Mouse (Mus musculus) midbrain, postnatal 0 days (tissue): Measurements from ENCODE around the gene Olfr1441. TPM values are rescaled to one million over a fixed set of nuclear protein-coding genes. Genes with fewer than 3 reads are reported as not detected.

ENCODE experiments used
- ATAC-seq: fragments of 200-750 bp; cut with Nextera tagmentation; 2 replicates; pipeline ENCODE4 v1.8.0; 2017; ENCODE audit warnings: moderate number of reproducible peaks, mild to moderate bottlenecking, moderate TSS enrichment, moderate library complexity; ENCODE audit not compliant: low FRiP score
- DNase-seq: peaks from one replicate; pipeline ENCODE4 v3.0.0-alpha.2; 2015; ENCODE audit warnings: low spot score
- H3K27ac ChIP-seq: fragments of 300-500 bp; sonication (generic); 2 replicates; pipeline ENCODE4 v1.5.1; 2014; ENCODE audit warnings: low read depth, mild to moderate bottlenecking, low read length, mixed read lengths
- H3K27me3 ChIP-seq: fragments of 300-500 bp; sonication (generic); 2 replicates; pipeline ENCODE4 v1.6.1; 2014; ENCODE audit warnings: low read length, control low read depth, mixed read lengths; ENCODE audit not compliant: insufficient read depth
- H3K36me3 ChIP-seq: fragments of 300-500 bp; sonication (generic); 2 replicates; pipeline ENCODE4 v1.6.1; 2014; ENCODE audit warnings: low read length, control low read depth, mixed read lengths; ENCODE audit not compliant: insufficient read depth
- H3K4me1 ChIP-seq: fragments of 300-500 bp; sonication (generic); 2 replicates; pipeline ENCODE4 v1.6.1; 2014; ENCODE audit warnings: mild to moderate bottlenecking, control low read depth, antibody characterized with exemption, low read length, mixed read lengths; ENCODE audit not compliant: insufficient read depth
- H3K4me2 ChIP-seq: fragments of 300-500 bp; sonication (generic); 2 replicates; pipeline ENCODE4 v1.6.1; 2014; ENCODE audit warnings: low read depth, mild to moderate bottlenecking, low read length, mixed read lengths; ENCODE audit not compliant: poor library complexity, severe bottlenecking
- H3K4me3 ChIP-seq: fragments of 300-500 bp; sonication (generic); 2 replicates; pipeline ENCODE4 v1.5.1; 2014; ENCODE audit warnings: low read depth, mild to moderate bottlenecking, low read length, moderate library complexity
- H3K9ac ChIP-seq: fragments of 300-500 bp; sonication (generic); replicated peaks from 2 replicates; pipeline ENCODE4 v1.6.1; 2014; ENCODE audit warnings: mild to moderate bottlenecking, low read length, moderate library complexity, mixed read lengths; ENCODE audit not compliant: poor library complexity, severe bottlenecking
- H3K9me3 ChIP-seq: fragments of 300-500 bp; sonication (generic); 2 replicates; pipeline ENCODE4 v1.6.1; 2016; ENCODE audit warnings: low read length, control low read depth
- CTCF ChIP-seq: IDR thresholded peaks from 2 replicates; pipeline ENCODE4 v1.5.1; 2016; ENCODE audit warnings: antibody characterized with exemption, mild to moderate bottlenecking
- WGBS: fragments of 180-500 bp; shearing (Covaris S2); extraction: QIAGEN DNeasy Blood & Tissue Kit; methylation state at CpG from one replicate; pipeline ENCODE4 v1.1.7; 2014; 5-methylcytosine and 5-hydroxymethylcytosine counted together
- polyA plus RNA-seq: library from polyadenylated mRNA; unstranded; fragments of >200 nt; fragmentation: Nextera tagmentation; extraction: Ambion mirVana; gene quantifications from 2 replicates; pipeline ENCODE4 v1.2.1, GENCODE M21; 2015
- total RNA-seq: library from RNA; depleted of rRNA; stranded (reverse); fragments of >200 nt; gene quantifications from 2 replicates; pipeline ENCODE4 v1.2.3, GENCODE M21; 2014

Olfr1441 gene
- total and polyA plus RNA-seq, 2 experiments from 2014 or later: not detected

- Histone ChIP-seq H3K27me3 (no peaks in the 10 kb centered on the region), H3K4me1 (no peaks in the 10 kb centered on the region), H3K27ac (no peak overlapping the region), H3K4me3 (no peak overlapping the region), H3K36me3 (no peaks in the 10 kb centered on the region), H3K4me2 (no peak overlapping the region), H3K9ac (no peak overlapping the region), H3K9me3 (no peaks in the 10 kb centered on the region)
- DNase-seq (no peak), ATAC-seq (no peak)
- TF ChIP-seq CTCF: no peak
- 85% methylated on average over 4 of the region's 4 CpGs for WGBS
These were observed 18.7 kb downstream of the Olfr1441 start for GRCm38 (mm10) chr19:12435750-12436524.

GRCm38 (mm10) chr19:12439581-12439980, 22.3 kb downstream of the Olfr1441 start:
- Histone ChIP-seq H3K27ac (no peak overlapping the region), H3K4me1 (no peaks in the 10 kb centered on the region), H3K4me3 (no peak overlapping the region), H3K27me3 (no peaks in the 10 kb centered on the region), H3K36me3 (no peaks in the 10 kb centered on the region), H3K4me2 (no peak overlapping the region), H3K9me3 (no peaks in the 10 kb centered on the region), H3K9ac (no peak overlapping the region)
- ATAC-seq (no peak), DNase-seq (no peak)
- no peak for TF ChIP-seq CTCF
- WGBS: 71% methylated on average over 1 of the region's 1 CpGs

- Histone ChIP-seq H3K27ac (no peak overlapping the region), H3K9me3 (no peaks in the 10 kb centered on the region), H3K36me3 (no peaks in the 10 kb centered on the region), H3K27me3 (no peaks in the 10 kb centered on the region), H3K4me2 (no peak overlapping the region), H3K4me3 (no peak overlapping the region), H3K9ac (no peak overlapping the region), H3K4me1 (no peaks in the 10 kb centered on the region)
- no peak for DNase-seq
- 56% methylated on average over 5 of the region's 5 CpGs for WGBS
- no peak for ATAC-seq
- TF ChIP-seq CTCF: no peak
These were observed 23.0 kb downstream of the Olfr1441 start for GRCm38 (mm10) chr19:12440103-12440725.

GRCm38 (mm10) chr19:12442560-12442959, 25.3 kb downstream of the Olfr1441 start:
- no peak overlapping the region for H3K9ac ChIP-seq
- H3K9me3 ChIP-seq: no peaks in the 10 kb centered on the region
- no peak overlapping the region for H3K27ac ChIP-seq
- H3K4me1 ChIP-seq: no peaks in the 10 kb centered on the region
- H3K4me2 ChIP-seq: no peak overlapping the region
- DNase-seq (no peak), ATAC-seq (no peak)
- no peak overlapping the region for H3K4me3 ChIP-seq
- no peaks in the 10 kb centered on the region for H3K27me3 ChIP-seq
- H3K36me3 ChIP-seq: no peaks in the 10 kb centered on the region
- TF ChIP-seq CTCF: no peak
- 78% methylated on average over 4 of the region's 4 CpGs for WGBS

- Histone ChIP-seq H3K9me3 (no peaks in the 10 kb centered on the region), H3K9ac (no peak overlapping the region), H3K4me3 (no peak overlapping the region), H3K4me2 (no peak overlapping the region), H3K27me3 (no peaks in the 10 kb centered on the region), H3K4me1 (no peaks in the 10 kb centered on the region), H3K36me3 (no peaks in the 10 kb centered on the region), H3K27ac (no peak overlapping the region)
- no peak for DNase-seq
- TF ChIP-seq CTCF: no peak
- 84% methylated on average over 3 of the region's 3 CpGs for WGBS
- no peak for ATAC-seq
These were observed 27.8 kb downstream of the Olfr1441 start for GRCm38 (mm10) chr19:12445014-12445413.

- no peaks in the 10 kb centered on the region for H3K27me3 ChIP-seq
- H3K9ac ChIP-seq: no peak overlapping the region
- no peak overlapping the region for H3K4me2 ChIP-seq
- TF ChIP-seq CTCF: no peak
- H3K9me3 ChIP-seq: no peaks in the 10 kb centered on the region
- 82% methylated on average over 12 of the region's 12 CpGs for WGBS
- H3K4me1 ChIP-seq: no peaks in the 10 kb centered on the region
- H3K4me3 ChIP-seq: no peak overlapping the region
- ATAC-seq: no peak
- no peak overlapping the region for H3K27ac ChIP-seq
- no peaks in the 10 kb centered on the region for H3K36me3 ChIP-seq
- no peak for DNase-seq
These were observed 40.3 kb downstream of the Olfr1441 start for GRCm38 (mm10) chr19:12457401-12458066.
